Mouse (Mus musculus) cerebellum, adult 18-20 months (tissue): Measurements from ENCODE around the gene Bmp2k.
"Not testable (repeated sequence)": the region's sequence is repeated elsewhere in the genome, so short reads cannot be mapped to it uniquely, and the experiment has no call there.

ENCODE experiments used
- DNase-seq, 2 experiments: peaks; one replicate each; pipeline ENCODE4 v3.0.0; 2021

The Bmp2k gene

DNA sequence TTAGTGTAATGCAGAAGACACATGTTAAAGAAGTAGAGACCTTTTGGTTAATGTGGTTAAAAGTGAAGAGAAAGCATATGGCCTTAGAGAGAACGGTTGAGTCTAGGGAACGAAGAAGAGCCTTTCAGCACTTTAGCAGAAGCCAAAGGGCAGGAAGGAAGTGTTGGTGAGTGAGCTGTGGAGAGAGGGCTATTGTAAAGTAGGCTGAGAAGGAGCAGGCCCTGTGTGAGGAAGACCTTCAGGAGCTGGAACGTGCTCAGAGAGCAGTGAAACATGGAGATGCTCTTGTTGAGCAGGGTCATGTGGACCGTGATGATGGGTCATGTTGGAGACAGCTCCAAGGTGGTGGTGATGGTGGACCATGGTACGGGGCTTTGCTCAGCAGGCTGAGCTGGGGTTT, 4.8 kb downstream of the Bmp2k start:
- no peak for DNase-seq

DNA sequence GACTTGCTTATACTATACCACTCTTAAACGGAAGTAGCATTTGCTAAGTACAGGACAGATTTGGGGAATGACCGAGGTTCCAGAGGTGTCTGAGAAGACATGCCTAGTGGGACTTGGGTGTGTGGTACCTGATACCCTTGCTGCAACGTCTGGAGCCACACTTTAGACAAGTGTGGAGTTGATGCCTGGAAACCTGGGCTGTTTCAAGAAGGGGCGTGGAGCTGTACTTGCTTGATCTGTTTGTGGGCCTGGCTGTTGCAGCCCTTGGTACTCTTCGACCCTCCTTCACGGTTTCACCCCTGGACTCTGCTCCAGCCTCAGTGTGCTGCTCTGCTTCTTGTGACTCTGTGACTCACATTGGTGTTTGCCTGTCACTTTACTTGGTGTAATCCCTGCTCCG, 5.4 kb downstream of the Bmp2k start:
- no peak for DNase-seq

DNA sequence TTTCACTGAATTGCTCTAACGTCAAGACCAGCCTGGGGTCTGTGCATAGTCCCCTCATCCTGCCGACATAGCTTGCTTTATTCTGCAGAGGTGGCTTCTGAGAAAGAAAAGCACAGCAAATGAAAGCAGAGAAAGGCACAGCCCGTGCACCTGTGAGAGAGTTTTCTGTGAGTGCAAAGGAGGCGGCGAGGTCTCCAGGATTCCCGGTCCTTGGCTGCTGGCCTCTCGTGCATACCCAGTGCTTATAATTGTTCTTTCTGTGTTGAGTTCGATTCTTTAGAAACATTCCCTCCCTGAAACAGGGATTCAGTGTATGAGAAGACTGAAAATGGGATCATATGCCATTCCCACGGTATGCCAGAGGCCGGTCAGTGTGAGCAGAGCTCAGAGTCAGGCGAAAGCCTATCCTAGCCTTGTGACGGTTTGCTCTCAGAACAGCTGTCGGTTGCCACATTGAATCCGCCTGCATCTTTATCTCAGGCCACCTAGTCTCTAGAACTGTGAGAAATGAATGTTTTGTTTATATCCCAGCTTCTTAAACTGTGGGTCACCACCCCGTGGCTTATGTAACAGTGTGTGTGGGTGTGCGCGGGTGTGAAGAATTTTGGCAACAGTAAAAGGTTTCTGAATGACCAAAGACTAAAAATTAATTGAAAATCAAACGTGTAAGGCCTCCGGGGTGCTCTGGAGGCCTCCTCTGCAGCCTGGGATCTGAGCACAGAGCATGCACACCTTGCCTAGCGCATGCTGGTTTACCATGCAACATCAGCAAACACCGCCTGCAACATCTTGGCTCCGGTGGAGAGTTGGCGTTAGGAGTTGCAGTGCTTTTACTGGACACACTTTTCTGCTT, 6.9 kb downstream of the Bmp2k start:
- DNase-seq: no peak

DNA sequence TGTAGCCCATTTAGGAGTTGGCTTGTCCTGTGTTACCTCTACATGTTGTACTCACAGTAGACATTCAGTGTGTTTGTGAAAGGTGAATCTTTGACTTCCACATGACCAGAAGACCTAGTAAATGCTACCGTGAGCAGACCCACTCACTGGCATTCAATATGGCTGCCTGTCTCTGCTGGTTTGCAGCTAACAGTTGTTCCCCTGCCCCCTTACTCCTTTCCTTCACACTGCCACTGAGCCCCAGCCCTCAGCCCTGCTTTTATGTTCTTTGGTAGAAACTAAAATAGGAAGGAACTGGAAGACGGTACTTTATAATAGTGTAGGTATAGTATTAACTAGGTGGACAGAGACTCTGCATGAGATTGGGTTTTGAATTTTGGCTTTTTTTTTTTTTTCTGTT, 8.4 kb downstream of the Bmp2k start:
- DNase-seq: no peak

DNA sequence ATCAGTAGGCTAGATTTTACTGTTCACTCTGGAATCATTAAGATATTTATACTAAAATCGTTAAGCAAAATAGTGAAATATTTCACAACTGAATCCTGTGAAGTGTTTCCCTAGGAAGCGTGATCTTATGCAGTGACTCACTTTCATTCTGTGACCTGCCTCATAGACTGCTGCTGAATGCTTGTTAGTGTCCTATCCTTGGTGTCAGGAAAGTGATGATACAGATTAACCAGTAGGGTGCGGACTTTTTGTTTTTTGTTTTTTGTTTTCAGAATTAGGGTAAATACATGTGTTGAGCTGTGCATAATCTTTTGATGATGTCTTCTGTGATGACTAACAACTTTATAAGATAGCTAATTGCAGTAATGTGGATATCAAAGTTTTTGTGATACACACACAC, 9.4 kb downstream of the Bmp2k start:
- no peak for DNase-seq

DNA sequence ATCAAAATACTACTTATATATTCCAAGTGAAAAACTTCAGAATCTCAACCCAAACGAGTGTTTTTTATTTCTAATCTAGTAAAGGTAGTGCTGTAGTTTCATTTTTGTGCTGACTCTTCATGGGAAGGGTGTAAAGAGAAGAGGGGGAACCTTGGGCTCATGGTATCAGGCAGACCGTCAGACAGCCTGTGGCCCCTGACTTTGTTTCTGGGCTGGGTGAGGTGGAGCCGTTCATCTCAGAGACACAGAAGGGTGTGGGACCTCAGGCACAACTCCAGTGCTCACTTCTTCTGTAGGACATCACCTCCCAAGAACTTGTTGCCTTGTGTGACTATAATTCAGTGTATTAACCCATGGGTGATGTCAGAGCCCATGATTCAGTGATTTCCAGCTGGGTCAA, 10.0 kb downstream of the Bmp2k start:
- DNase-seq: no peak

DNA sequence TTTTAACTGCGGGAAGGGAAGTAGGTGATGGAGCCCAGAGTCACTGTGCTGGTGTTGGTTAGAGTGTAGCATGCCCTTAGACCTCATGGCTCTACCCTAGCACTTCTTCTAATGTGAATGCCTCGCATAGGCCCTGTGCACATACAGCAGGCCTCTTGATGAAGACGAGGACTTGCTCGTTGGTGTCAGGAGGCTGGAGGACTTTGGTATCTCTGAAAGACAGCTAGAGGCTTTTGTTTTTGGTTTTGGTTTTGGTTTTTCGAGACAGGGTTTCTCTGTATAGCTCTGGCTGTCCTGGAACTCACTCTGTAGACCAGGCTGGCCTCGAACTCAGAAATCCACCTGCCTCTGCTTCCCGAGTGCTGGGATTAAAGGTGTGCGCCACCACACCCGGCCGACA, 11.7 kb downstream of the Bmp2k start:
- DNase-seq: not testable (repeated sequence)

DNA sequence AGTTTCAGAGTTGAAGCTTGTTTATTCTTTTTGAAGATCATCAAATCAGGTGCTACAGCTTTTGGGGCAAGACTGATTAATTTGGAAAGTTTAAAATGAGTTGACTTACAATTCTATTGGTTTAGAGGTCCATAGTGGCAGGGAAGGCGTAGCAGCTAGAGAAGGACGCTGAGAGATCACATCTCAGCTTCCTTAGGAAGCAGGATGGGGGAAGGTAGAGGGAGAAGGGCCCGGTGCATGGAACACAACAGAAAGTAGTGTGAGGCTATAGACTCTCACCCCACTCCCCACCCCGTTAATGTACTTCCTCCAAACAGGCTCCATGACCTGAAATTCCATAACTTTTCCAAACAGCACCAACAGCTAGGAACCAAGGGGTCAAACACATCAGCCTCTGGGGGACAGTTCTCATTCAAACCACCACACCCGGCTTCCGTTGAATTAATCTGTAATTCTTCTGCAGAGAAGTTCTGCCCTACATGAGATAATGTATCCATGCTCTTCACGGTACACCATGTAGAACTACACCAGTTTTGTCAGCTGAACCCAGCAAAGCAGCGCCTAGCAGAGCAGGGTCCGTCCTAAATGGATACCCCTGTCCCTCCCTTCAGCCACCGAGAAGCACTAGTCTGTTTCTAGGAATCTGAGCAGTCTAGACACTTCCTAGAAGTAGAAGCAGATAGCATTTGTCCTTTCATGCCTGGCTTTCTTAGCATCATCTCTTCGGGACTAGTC, 12.3 kb downstream of the Bmp2k start:
- DNase-seq: no peak

DNA sequence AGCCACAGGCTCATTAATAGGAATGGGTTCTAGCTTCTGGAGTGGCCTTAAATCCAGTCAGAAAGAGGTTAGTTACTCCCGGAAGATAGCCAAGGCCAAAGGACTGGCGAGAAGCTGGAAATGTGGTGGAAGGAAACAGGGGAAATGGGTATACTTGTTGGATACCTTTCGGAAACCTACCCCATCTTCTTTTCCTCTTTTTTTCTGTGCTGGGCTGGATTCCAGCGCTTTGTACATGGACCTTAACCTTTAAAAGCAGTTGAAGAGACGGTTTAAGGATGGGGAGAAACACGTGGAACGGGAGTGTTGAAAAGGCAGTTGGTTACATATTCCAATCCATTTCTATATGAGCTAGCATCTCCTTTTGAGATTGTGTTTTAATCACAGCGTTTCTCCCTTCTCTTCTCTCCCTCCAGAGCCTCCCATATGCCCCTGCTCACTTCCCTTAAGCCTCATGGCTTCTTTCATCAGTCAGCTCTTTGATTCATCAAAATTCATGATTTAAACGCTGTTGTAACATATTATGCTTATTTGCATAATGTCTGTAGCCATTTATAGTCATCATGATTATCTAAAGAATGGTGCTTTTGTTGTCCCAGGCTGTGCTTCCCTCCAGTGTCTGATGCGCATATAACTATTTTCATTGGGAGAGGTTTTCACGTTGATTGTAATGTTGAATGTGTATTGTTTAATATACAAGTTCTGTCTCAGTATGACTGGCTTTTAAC, 18.5 kb downstream of the Bmp2k start:
- no peak for DNase-seq

DNA sequence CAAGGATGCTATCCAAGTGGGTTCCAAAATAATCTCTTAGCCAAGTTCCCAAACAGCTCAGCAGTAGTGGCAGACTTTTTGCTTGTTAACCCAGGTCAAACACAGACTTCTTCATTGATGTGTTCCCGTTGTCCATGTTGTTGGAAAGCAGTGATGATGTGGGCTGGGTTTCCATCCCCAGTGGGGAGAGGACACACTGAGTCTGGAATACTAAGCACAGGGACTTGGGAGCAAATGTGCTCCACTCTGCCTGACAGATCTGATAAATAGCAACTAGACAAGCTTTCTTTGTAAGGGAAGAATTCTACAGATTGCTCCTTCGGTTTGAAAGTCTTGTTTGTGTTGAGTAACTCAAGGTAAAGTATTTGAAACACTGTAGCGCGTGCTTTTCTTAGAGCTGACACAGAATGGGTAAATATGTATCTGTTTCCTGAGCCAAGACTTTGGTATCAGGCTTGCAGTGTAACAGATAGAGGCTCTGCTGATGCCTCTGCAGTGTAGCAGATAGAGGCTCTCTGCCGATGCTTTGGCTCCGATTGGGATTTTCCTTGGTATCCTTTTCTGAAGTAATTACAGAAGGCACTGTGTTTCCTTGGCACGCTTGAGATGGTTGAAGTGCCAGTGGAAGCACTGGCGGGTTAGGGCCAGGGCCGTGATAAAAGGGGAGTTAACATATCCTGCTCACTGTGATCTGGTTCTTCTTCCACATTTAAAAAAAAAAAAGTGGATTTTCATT, 19.5 kb downstream of the Bmp2k start:
- no peak for DNase-seq

DNA sequence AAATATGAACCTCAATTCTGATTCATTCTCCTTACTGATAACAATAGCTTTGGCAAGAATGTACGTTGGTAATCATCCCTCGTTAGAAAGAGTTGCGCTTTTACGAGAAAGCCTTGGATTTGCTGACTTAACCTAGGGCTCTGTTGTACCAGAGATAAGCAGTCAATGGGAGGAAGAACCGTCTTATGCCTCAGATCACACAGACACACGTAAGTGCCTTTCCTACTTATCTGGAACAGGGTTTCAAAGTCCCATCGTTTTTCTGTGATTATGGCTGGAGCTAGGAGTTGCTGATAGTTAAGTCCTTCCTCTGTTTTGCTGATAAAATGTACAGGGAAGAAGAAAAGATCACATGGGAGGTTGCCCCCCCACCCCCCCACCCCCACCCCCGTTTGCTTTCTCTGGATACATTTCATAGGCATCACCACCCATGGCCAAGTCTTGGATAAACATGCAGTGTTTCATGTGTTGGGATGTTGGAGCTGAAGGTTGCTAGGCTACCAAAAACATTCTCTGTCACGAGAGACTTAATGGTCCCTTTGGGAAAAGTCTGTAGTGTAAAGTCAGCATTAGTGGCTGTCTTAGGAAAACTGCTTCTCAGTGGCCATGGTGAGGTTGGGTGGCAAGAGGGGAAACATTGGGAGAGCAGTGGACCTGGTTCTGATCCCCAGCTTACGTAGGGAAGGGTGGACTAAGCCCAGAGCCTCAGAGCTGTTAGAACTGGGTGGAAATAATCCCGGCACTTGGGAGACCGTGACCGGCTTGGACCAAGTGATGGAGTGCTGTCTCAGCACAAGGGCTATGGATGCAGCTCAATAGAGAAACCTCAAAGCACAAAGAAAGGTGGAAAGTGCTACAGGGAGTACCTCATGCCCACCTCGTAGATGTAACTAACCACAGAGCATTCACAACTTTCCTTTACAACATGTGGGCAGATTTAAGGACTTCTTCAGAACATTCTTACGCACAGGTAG, 25.1 kb downstream of the Bmp2k start:
- DNase-seq: no peak

DNA sequence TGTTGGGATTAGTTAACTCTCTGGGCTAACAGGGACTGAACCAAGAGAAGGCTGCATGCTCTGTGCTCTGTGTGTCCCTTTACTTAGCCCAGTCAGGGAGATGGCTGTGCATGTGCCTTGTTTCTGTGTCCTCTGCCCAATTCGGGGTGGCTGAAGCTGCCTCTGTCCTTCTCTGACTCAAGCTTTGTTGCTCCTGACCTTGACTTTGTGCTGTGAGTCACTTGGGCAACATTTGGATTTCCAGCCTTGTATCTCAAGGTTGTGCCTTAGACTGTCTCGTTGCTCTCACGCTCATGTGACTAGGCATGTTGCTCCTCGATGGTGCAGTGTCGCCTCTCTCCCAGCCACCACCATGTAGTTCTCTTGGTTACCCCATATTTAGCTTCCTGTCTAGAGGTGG, 27.3 kb downstream of the Bmp2k start:
- DNase-seq: no peak

DNA sequence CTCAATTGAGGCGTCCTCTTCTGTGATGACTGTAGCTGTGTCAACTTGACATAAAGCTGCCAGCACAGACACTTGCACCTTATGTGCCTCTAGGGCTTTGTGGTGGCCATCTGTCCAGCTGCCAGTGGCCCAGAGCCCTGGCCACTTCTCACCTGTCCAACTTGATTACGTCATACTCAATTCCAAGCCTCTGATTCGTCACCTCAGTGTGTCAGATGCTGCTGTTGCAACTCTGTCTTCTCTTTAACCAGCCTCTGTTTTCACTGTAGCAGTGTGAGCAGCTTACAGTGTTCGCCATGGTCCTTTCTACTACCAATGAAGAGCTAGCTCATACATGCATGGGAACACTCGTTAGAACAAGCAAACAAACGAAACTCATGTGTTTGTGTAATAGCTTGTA, 28.2 kb downstream of the Bmp2k start:
- no peak for DNase-seq

DNA sequence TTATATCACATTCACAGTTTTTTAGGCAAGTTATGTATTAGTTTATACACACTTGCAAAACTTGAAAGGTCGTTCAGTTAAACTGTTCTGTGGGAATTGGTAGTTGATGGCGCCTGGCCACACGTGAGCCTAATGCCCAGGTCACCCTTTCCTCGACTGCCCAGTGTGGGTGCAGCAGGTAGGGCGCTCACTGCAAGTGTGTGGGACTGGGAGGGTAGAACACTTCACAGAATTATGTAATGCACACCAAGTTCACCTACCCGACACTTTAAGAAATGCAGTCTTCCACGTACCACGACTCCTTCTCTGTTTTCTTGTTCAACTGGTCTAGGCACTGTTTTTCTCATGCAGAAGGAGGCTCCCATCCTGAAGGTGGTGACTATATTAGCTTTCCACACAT, 30.5 kb downstream of the Bmp2k start:
- DNase-seq: no peak

DNA sequence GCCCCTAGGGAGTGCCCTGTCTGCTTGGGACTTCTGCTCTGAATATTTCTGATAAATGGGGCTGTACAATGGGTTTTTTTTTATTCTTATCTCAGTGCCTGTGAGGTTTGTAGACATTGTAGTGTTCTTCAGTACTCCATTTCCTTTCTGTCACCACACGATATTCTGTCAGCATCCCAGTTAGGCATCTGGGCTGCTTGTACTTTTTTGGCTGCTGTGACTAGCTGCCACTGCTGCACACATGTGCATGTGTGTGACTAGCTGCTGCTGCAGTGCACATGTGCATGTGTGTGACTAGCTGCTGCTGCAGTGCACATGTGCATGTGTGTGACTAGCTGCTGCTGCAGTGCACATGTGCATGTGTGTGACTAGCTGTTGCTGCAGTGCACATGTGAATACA, 31.4 kb downstream of the Bmp2k start:
- DNase-seq: not testable (repeated sequence)

DNA sequence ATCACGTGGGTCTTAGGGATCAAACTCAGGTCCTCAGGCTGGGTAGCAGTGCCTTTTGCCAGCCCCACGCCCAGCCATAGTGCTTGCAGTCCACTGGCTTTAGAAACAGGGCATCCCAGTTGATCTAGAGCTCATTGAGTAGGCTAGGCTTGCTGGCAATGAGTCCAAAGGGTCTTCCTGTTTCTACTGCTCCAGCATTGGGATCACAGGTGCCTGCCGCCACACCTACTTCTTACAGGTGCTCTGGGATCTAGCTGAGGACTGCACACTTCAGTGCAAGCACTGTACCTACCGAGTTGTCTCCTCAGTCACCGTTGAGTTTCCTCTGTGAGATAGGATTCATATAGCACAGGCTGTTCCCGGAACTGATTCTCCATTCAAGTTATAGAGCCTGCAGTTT, 34.3 kb downstream of the Bmp2k start:
- DNase-seq: no peak

DNA sequence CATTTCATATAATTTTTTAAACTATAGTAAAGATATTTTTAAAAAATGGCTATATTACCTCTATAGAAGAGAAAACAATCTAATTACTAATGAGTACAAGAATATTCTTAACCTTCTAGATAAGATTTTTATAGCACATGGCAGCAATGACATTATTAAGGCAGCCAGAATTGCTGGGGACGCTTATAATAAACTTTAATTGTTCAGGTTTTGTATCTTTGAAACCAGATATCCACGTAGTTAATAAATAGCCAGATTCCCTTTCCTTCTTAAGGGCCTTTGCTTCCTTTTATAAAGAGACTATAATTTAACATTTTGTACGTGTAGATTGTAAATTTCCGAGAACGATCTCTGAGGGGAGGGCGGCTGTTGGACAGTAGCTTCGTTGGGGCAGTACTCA, 47.8 kb downstream of the Bmp2k start:
- DNase-seq: no peak

DNA sequence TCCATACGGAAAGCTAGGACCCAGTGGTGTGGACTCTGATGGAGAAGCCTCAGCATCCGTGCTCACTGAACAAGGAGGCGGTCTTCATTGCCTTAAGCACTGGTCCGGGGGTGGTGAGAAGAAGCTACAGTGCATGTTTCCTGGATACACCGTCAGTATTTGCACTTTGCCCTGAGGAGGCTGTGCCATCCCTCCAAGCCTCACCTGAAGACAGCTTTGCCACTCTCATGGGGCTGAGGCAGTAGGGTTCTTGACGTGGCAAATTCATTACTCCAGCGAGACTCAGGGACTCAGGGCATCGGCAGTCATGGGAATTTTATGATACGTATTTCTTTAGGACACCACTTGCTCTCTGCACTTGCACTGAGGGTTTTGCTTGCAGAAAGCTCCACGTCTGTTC, 49.2 kb downstream of the Bmp2k start:
- no peak for DNase-seq

DNA sequence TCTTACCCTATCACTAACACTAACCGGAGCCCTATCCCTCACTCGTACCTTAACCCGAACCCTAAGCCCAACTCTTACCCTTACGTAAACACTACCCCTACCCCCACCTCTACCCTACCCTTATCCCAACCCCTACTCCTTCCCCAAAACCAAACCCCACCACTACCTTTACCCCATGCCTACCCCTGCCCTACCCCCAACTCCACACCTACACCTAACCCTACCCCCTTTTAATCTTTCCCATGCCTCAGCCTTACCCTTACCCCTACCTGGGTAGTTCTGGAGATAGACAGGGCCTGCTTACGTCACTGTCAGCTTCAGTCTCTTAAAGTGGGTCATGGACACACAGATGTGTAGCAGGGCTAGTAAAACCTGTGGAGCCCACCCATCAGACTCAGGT, 51.4 kb downstream of the Bmp2k start:
- no peak for DNase-seq

DNA sequence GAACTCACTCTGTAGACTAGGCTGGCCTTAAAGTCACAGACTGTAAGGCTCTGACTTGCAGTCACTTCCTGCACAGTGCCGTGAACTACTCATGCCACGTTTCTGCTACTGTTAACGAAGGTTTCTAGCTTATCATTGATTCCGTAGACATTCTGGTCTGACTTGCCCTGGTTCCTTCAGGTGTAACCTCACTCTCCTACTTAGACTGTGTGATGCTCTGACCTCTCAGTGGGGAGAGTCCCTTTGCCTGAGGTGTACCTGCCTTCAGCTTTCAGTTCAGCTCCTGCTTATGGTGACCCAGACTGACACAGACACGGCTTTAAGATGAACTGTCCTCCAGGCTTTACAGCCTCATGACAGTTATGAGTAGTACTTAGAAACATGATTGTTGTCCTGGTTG, 56.7 kb downstream of the Bmp2k start:
- no peak for DNase-seq

DNA sequence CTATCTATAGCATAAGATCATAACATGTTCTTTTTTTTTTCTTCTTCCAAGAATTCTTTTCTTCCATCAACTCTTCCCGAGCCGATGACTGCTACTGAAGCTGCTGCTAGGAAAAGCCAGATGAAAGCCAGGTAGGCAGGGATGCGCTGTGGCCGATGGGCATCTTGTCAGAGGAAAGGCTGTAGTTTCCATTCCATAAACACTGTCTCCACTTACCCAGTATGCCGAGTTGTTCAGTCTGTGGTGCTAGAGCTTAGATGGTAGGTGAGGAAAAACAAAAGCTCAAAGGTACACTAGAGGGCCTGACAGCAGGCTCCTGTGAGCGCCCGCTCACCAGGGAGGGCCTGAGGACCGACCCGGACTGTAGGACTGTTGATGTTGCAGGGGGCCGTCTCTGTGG, 57.3 kb downstream of the Bmp2k start:
- DNase-seq: no peak

DNA sequence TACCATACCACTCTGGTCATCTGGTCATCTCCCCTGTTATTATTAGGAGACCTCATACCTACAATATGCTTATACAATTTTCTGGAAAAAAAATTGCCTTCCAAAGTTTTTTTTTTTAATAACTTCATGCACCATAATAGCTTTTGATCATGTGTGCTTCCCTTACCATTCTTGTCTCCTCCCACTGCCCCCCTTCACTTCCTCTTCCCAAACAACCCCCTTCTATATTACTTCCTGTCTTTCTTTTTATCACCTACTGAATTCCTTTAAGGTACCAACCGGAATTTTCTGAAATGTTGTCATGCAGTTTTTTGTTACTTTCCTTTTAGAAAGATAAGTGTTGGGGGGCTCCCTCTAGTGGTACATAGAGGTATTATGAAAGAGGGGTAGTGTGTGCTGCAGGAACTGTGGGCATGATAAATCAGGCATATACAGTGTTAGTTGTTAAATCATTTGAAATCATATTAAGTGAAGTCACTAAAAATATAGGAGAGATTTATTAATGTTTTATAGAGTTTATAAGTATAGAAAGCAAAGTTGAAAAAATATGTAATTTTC, 58.1 kb downstream of the Bmp2k start:
- DNase-seq: peak; percentile 25 to 33
